Mouse (Mus musculus) megakaryocyte, embryonic 14.5 days (primary cell): Measurements from ENCODE around the gene Lgr6. TPM values are rescaled to one million over a fixed set of nuclear protein-coding genes. Genes with fewer than 3 reads are reported as not detected.

Source experiments
- H3K27me3 ChIP-seq: replicated peaks from 2 replicates; pipeline ENCODE3; 2012; ENCODE audit warnings: inconsistent platforms
- H3K36me3 ChIP-seq: replicated peaks from 2 replicates; pipeline ENCODE3; 2012; ENCODE audit warnings: low read length, inconsistent platforms, mixed read lengths
- H3K4me1 ChIP-seq: 2 replicates; pipeline ENCODE4 v1.6.1; 2012; ENCODE audit warnings: inconsistent platforms
- H3K4me3 ChIP-seq: replicated peaks from 2 replicates; pipeline ENCODE3; 2012; ENCODE audit warnings: moderate library complexity, mild to moderate bottlenecking, inconsistent platforms
- H3K9me3 ChIP-seq: 2 replicates; pipeline ENCODE4 v1.6.1; 2012; ENCODE audit warnings: inconsistent platforms
- FLI1 ChIP-seq: IDR thresholded peaks from 2 replicates; pipeline ENCODE4 v1.6.1; 2012; ENCODE audit warnings: low read length, inconsistent platforms, mixed read lengths
- GATA1 ChIP-seq: IDR thresholded peaks from 3 replicates; pipeline ENCODE4 v1.6.1; 2012; ENCODE audit warnings: mixed read lengths, low read length, inconsistent platforms, borderline replicate concordance
- polyA plus RNA-seq: library from polyadenylated mRNA; stranded (reverse); fragments of >175 nt; gene quantifications from 2 replicates; pipeline ENCODE4 v1.2.3, GENCODE M21; 2012; ENCODE audit warnings: low replicate concordance; ENCODE audit not compliant: insufficient read depth

Lgr6 gene
- polyA plus RNA-seq, 1 experiment: not detected

GRCm38 (mm10) chr1:135139906-135140305 is 34.8 kb upstream of the Lgr6 start:
- no peak for TF ChIP-seq FLI1
- TF ChIP-seq GATA1: no peak
- H3K36me3 ChIP-seq: peaks cover 94% of the 10 kb centered on the region

GRCm38 (mm10) chr1:135136500-135136899 is 31.4 kb upstream of the Lgr6 start:
- no peak for TF ChIP-seq GATA1
- TF ChIP-seq FLI1: no peak
- peaks cover 83% of the 10 kb centered on the region for H3K4me1 ChIP-seq
- H3K9me3 ChIP-seq: no peaks in the 10 kb centered on the region
- H3K27me3 ChIP-seq: no peaks in the 10 kb centered on the region
- peaks cover 73% of the 10 kb centered on the region for H3K36me3 ChIP-seq
- peak overlapping the region; percentile 53 for H3K4me3 ChIP-seq

More at GRCm38 (mm10) chr1:135139906-135140305, 34.8 kb upstream of the Lgr6 start:
- no peak overlapping the region for H3K4me3 ChIP-seq
- H3K27me3 ChIP-seq: no peaks in the 10 kb centered on the region
- no peaks in the 10 kb centered on the region for H3K9me3 ChIP-seq
- H3K4me1 ChIP-seq: peaks cover 76% of the 10 kb centered on the region

GRCm38 (mm10) chr1:135135111-135135787 is 30.2 kb upstream of the Lgr6 start:
- H3K4me1 ChIP-seq: peaks cover 90% of the 10 kb centered on the region

GRCm38 (mm10) chr1:135133678-135134435 is 28.8 kb upstream of the Lgr6 start:
- TF ChIP-seq GATA1: no peak
- no peak for TF ChIP-seq FLI1
- Histone ChIP-seq H3K9me3 (no peaks in the 10 kb centered on the region), H3K4me3 (peak overlapping the region; percentile 91), H3K4me1 (peaks cover 95% of the 10 kb centered on the region), H3K36me3 (peaks cover 56% of the 10 kb centered on the region), H3K27me3 (no peaks in the 10 kb centered on the region)

More at GRCm38 (mm10) chr1:135135111-135135787, 30.2 kb upstream of the Lgr6 start:
- H3K9me3 ChIP-seq: no peaks in the 10 kb centered on the region
- no peak for TF ChIP-seq FLI1
- TF ChIP-seq GATA1: no peak
- H3K4me3 ChIP-seq: peak overlapping the region; percentile 34
- H3K36me3 ChIP-seq: peaks cover 63% of the 10 kb centered on the region
- H3K27me3 ChIP-seq: no peaks in the 10 kb centered on the region

GRCm38 (mm10) chr1:135132893-135133369 is 27.9 kb upstream of the Lgr6 start:
- no peaks in the 10 kb centered on the region for H3K9me3 ChIP-seq
- H3K36me3 ChIP-seq: peaks cover 53% of the 10 kb centered on the region
- no peaks in the 10 kb centered on the region for H3K27me3 ChIP-seq
- H3K4me1 ChIP-seq: peaks cover 98% of the 10 kb centered on the region
- peak overlapping the region; percentile 91 for H3K4me3 ChIP-seq
- no peak for TF ChIP-seq GATA1
- no peak for TF ChIP-seq FLI1

GRCm38 (mm10) chr1:135132473-135132872 is 27.4 kb upstream of the Lgr6 start, which contains the start of gene Ptpn7:
Gene Ptpn7, plus strand, starts transcription at chr1:135132700.
- H3K4me1 ChIP-seq: peaks cover 100% of the 10 kb centered on the region

GRCm38 (mm10) chr1:135131560-135131959 is 26.5 kb upstream of the Lgr6 start:
- no peaks in the 10 kb centered on the region for H3K9me3 ChIP-seq
- H3K4me3 ChIP-seq: peak overlapping the region; percentile 91
- H3K4me1 ChIP-seq: peaks cover 100% of the 10 kb centered on the region
- TF ChIP-seq FLI1 (no peak), GATA1 (no peak)
- no peaks in the 10 kb centered on the region for H3K27me3 ChIP-seq
- peaks cover 53% of the 10 kb centered on the region for H3K36me3 ChIP-seq

More at GRCm38 (mm10) chr1:135132473-135132872, 27.4 kb upstream of the Lgr6 start, which contains the start of gene Ptpn7:
- TF ChIP-seq GATA1 (no peak), FLI1 (no peak)
- Histone ChIP-seq H3K4me3 (peak within 1 kb of the TSS; percentile 91), H3K9me3 (no peaks in the 10 kb centered on the region), H3K27me3 (no peaks in the 10 kb centered on the region), H3K36me3 (peaks cover 53% of the 10 kb centered on the region)

- Histone ChIP-seq H3K4me1 (peaks cover 100% of the 10 kb centered on the region), H3K9me3 (no peaks in the 10 kb centered on the region), H3K4me3 (peak overlapping the region; percentile 91), H3K27me3 (no peaks in the 10 kb centered on the region), H3K36me3 (peaks cover 53% of the 10 kb centered on the region)
- TF ChIP-seq GATA1: no peak
- TF ChIP-seq FLI1: no peak
These were observed 26.0 kb upstream of the Lgr6 start for GRCm38 (mm10) chr1:135131034-135131433.

- TF ChIP-seq FLI1: no peak
- no peak for TF ChIP-seq GATA1
- no peaks in the 10 kb centered on the region for H3K9me3 ChIP-seq
- peaks cover 53% of the 10 kb centered on the region for H3K36me3 ChIP-seq
- H3K27me3 ChIP-seq: no peaks in the 10 kb centered on the region
- H3K4me3 ChIP-seq: peak overlapping the region; percentile 91
- H3K4me1 ChIP-seq: peaks cover 100% of the 10 kb centered on the region
These were observed 25.4 kb upstream of the Lgr6 start for GRCm38 (mm10) chr1:135130376-135131018.
